Mouse (Mus musculus) stomach, embryonic 16.5 days (tissue): ENCODE measurements around the gene Tubgcp6. TPM values are rescaled to one million over a fixed set of nuclear protein-coding genes. Genes with fewer than 3 reads are reported as not detected.

Experiments
- ATAC-seq: fragments of 200-750 bp; cut with Nextera tagmentation; 2 replicates; pipeline ENCODE4 v1.8.0; 2017; ENCODE audit warnings: moderate number of reproducible peaks, moderate TSS enrichment; ENCODE audit not compliant: insufficient read depth, low FRiP score
- H3K27ac ChIP-seq: fragments of 300-500 bp; sonication (generic); 2 replicates; pipeline ENCODE4 v1.5.1; 2014; ENCODE audit warnings: low read length
- H3K27me3 ChIP-seq: fragments of 300-500 bp; sonication (generic); 2 replicates; pipeline ENCODE4 v1.6.1; 2014; ENCODE audit warnings: low read length, control low read depth, mixed read lengths; ENCODE audit not compliant: control insufficient read depth, insufficient read depth
- H3K36me3 ChIP-seq: fragments of 300-500 bp; sonication (generic); 2 replicates; pipeline ENCODE4 v1.6.1; 2014; ENCODE audit warnings: low read length; ENCODE audit not compliant: control insufficient read depth, insufficient read depth
- H3K4me1 ChIP-seq: fragments of 300-500 bp; sonication (generic); 2 replicates; pipeline ENCODE4 v1.6.1; 2014; ENCODE audit warnings: low read length, control low read depth, mixed read lengths; ENCODE audit not compliant: control insufficient read depth, insufficient read depth
- H3K4me2 ChIP-seq: fragments of 300-500 bp; sonication (generic); 2 replicates; pipeline ENCODE4 v1.6.1; 2014; ENCODE audit warnings: low read depth, low read length, mixed read lengths
- H3K4me3 ChIP-seq: fragments of 300-500 bp; sonication (generic); replicated peaks from 2 replicates; pipeline ENCODE4 v1.5.1; 2014; ENCODE audit warnings: mild to moderate bottlenecking, low read length
- H3K9ac ChIP-seq: fragments of 300-500 bp; sonication (generic); 2 replicates; pipeline ENCODE4 v1.6.1; 2014; ENCODE audit warnings: low read length
- H3K9me3 ChIP-seq: fragments of 300-500 bp; sonication (generic); replicated peaks from 2 replicates; pipeline ENCODE4 v1.6.1; 2016; ENCODE audit warnings: low read length, control low read depth; ENCODE audit not compliant: control insufficient read depth
- WGBS: fragments of 180-500 bp; shearing (Covaris S2); extraction: QIAGEN DNeasy Blood & Tissue Kit; methylation state at CpG from one replicate; pipeline ENCODE4 v1.1.7; 2014; 5-methylcytosine and 5-hydroxymethylcytosine counted together
- polyA plus RNA-seq: library from polyadenylated mRNA; unstranded; fragments of >200 nt; fragmentation: Nextera tagmentation; extraction: Ambion mirVana; gene quantifications from 2 replicates; pipeline ENCODE4 v1.2.1, GENCODE M21; 2015

Gene Tubgcp6
- polyA plus RNA-seq, 1 experiment from 2014 or later, result 13.5 TPM

DNA sequence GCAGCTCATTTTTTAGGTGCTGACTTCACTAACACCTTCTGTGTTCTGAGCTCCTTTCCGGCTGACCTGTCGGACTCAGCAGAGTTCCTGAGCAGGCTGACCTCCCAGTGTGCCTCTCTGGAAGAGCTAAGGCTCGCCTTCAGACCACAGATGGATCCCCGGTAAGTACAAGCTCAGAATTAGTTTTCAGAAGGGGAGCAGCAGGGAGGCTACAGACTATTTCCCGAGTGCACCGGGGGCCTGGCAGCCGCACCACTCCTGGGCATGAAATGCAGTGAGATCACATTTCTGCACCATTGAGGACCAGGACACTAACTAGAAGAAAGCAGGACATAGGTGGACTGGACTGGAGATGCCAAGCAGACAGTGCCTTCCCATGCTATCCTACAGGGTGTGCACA, 24.3 kb downstream of the Tubgcp6 start:
- H3K4me3 ChIP-seq, result no peak overlapping the region
- H3K9me3 ChIP-seq, result no peaks in the 10 kb centered on the region
- no peak overlapping the region for H3K9ac ChIP-seq
- H3K27me3 ChIP-seq, result no peaks in the 10 kb centered on the region
- WGBS, result 91% methylated on average over 7 of the region's 7 CpGs
- H3K27ac ChIP-seq, result no peak overlapping the region
- H3K4me1 ChIP-seq, result no peaks in the 10 kb centered on the region
- no peak overlapping the region for H3K4me2 ChIP-seq
- H3K36me3 ChIP-seq, result peaks cover 46% of the 10 kb centered on the region
- no peak for ATAC-seq

DNA sequence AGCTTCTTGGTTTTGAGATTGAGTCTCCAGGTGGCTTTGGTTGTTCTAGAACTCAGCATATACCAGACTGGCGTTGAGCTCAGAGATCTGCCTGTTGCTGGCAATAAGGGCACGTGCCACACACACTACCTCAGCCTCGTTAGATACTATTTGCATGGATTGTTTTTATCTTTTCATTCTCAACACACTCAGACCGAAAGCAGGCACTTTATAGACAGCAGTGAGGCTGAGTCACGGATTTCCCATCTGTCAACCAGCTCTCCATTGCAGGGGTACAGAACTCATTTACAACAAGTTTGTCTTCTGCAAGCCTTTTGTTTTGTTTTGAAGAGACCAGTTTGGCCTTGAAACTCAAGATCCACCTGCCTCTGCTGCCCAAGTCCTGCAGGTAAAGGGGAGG, 25.5 kb downstream of the Tubgcp6 start:
- H3K36me3 ChIP-seq, result peaks cover 54% of the 10 kb centered on the region
- H3K4me2 ChIP-seq, result no peak overlapping the region
- H3K9me3 ChIP-seq, result no peaks in the 10 kb centered on the region
- no peak overlapping the region for H3K9ac ChIP-seq
- WGBS, result 91% methylated on average over 5 of the region's 5 CpGs
- no peaks in the 10 kb centered on the region for H3K4me1 ChIP-seq
- no peaks in the 10 kb centered on the region for H3K27me3 ChIP-seq
- no peak overlapping the region for H3K27ac ChIP-seq
- ATAC-seq, result no peak
- no peak overlapping the region for H3K4me3 ChIP-seq

DNA sequence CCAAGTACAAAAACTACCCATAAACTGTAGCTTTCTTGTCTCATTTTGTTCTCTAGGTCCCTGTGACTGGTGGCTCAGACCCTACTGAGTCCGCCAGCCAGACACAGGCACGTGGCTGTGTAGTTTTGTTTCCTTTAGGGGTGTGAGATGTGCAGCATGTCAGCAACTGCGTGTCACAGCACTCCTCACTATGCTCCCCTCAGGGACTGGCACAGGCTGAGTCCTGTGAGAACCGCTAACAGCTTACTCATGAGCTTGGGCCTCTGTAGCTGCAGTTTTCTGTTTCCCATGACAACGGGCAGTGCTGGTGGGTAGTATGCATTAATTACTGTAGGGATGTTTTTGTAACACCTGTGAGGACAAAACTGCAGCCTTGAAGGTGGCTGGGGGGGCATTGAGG, 30.7 kb downstream of the Tubgcp6 start:
- no peak for ATAC-seq
- peaks cover 15% of the 10 kb centered on the region for H3K4me1 ChIP-seq
- H3K4me3 ChIP-seq, result no peak overlapping the region
- H3K36me3 ChIP-seq, result peaks cover 32% of the 10 kb centered on the region
- H3K9ac ChIP-seq, result no peak overlapping the region
- WGBS, result 87% methylated on average over 5 of the region's 5 CpGs
- H3K27ac ChIP-seq, result no peak overlapping the region
- no peaks in the 10 kb centered on the region for H3K9me3 ChIP-seq
- no peak overlapping the region for H3K4me2 ChIP-seq
- no peaks in the 10 kb centered on the region for H3K27me3 ChIP-seq

DNA sequence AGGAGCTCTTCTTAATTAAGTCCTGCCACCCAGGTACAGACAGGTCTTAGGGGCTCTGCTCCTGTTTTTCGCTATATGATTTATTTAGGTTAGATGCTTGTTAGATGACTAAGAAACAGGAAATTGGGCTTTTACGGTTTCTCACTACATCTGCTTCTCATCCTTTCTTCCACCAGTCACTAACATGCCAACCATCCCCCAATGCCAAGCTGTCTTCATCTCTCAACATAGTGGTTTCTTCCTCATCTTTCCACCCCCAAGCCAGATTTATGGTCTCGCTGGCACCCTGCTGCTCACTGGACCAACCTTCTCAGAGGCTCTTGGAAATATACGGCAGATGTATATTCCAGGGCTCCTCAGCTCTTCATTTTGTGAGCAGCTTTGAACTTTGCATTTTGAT, 32.2 kb downstream of the Tubgcp6 start:
- ATAC-seq, result no peak
- H3K4me1 ChIP-seq, result peaks cover 15% of the 10 kb centered on the region
- WGBS, result 74% methylated on average over 4 of the region's 4 CpGs

DNA sequence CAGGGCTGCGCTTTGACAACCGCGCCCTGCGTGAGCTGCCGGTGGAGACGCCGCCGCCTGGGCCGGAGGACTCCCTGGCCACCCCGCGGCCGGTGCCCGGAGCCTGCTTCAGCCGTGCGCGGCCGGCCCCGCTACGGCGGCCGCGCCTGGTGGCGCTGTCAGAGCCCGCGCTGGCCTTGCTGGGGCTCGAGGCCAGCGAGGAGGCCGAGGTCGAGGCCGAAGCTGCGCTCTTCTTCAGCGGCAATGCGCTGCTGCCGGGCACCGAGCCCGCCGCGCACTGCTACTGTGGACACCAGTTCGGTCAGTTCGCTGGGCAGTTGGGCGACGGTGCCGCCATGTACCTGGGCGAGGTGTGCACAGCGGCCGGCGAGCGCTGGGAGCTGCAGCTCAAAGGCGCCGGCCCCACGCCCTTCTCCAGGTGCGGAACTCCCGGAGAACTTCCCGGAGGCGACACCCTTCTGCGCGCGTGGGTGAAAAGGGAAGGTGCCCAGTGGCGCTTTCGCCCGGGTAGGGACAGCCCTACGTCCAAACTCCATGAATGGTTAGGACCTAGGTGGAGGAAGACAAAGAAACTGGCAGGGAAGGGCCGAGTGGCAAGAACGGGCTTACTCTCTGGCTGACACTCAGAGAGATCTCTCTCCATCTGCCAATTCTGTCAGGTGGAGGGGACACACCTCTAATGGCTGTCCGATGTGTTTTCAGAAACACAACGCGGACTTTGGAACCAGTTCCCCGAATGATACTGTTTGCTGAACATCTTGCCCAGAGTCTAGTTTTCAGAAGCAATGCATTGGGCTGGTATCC, 33.5 kb downstream of the Tubgcp6 start:
- WGBS, result 1% methylated on average over 68 of the region's 68 CpGs

More for the DNA sequence above, 32.2 kb downstream of the Tubgcp6 start:
- H3K36me3 ChIP-seq, result peaks cover 25% of the 10 kb centered on the region
- no peak overlapping the region for H3K9ac ChIP-seq
- H3K27ac ChIP-seq, result no peak overlapping the region
- H3K4me2 ChIP-seq, result no peak overlapping the region
- H3K4me3 ChIP-seq, result no peak overlapping the region
- H3K9me3 ChIP-seq, result no peaks in the 10 kb centered on the region
- no peaks in the 10 kb centered on the region for H3K27me3 ChIP-seq

DNA sequence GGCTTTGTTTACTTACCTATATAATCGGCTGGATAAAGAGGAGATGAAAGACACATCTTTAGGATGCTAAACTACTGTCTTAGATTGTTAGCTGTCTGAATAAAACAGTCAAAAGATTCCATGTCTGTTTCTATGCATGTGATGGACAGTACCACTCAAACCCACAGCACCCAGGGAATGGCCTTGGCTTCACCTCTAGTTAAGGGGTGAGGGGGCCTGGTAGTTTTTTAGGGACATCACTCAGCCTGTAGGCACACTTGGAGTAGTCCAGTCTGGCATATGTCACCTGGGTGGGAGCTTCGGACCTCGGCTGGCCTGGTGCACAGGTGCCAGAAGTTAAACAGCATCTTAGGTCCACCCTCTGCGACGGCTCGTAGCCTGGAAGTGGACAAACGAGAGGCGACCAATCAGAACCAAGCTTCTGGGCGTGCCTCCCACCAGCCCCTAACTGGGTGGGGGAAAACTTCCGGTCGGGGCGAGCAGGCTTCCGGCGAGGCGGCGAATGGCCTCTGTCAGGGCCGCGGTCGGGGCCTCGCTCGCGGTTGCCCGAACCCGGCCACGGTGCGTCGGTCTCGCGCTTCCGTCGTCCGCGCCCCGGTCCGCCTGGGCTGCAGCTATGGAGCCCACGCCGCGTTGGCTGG, 34.2 kb downstream of the Tubgcp6 start, which contains the start of gene Selenoo:
Gene Selenoo (plus strand): TSS at position 478 of the 641 bp plus-strand sequence.
- ATAC-seq, result peak; percentile 94

More for the DNA sequence above, 33.5 kb downstream of the Tubgcp6 start:
- Histone ChIP-seq H3K4me1 (peaks cover 15% of the 10 kb centered on the region), H3K36me3 (peaks cover 19% of the 10 kb centered on the region), H3K9ac (peak overlapping the region; percentile 98), H3K4me2 (peak overlapping the region; percentile 95), H3K4me3 (peak overlapping the region; percentile 94), H3K27me3 (no peaks in the 10 kb centered on the region), H3K27ac (peak overlapping the region; percentile 78), H3K9me3 (no peaks in the 10 kb centered on the region)
- peak; percentile 57 for ATAC-seq

DNA sequence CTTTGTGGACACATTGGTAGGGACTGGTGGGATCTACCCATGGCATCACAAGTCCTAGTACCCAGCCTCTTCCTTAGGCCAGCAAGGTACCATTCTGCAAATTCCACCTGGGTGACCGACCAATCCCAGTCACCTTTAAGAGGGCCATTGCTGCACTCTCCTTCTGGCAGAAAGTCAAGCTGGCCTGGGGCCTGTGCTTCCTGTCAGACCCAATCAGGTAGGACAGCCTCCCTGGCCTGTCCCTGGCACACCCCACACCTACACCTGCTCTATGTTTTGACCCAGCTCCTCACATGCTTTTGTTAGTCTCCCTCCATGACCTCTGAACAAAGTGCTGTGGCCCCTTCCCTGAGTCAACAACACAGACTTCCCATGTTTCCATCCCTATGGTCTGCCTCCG, 38.1 kb downstream of the Tubgcp6 start:
- ATAC-seq, result no peak
- 84% methylated on average over 2 of the region's 2 CpGs for WGBS
- H3K36me3 ChIP-seq, result peaks cover 13% of the 10 kb centered on the region; the same call in 1 of the 2 replicates
- H3K4me2 ChIP-seq, result no peak overlapping the region
- no peak overlapping the region for H3K4me3 ChIP-seq
- H3K9me3 ChIP-seq, result no peaks in the 10 kb centered on the region
- H3K4me1 ChIP-seq, result peaks cover 5% of the 10 kb centered on the region
- no peak overlapping the region for H3K27ac ChIP-seq
- no peaks in the 10 kb centered on the region for H3K27me3 ChIP-seq
- H3K9ac ChIP-seq, result no peak overlapping the region

More for the DNA sequence above, 34.2 kb downstream of the Tubgcp6 start, which contains the start of gene Selenoo:
- H3K9me3 ChIP-seq, result no peaks in the 10 kb centered on the region
- peak within 1 kb of the TSS; percentile 78 for H3K27ac ChIP-seq
- peaks cover 15% of the 10 kb centered on the region for H3K4me1 ChIP-seq
- under 1% methylated on average over 38 of the region's 38 CpGs for WGBS
- peak within 1 kb of the TSS; percentile 95 for H3K4me2 ChIP-seq
- peak within 1 kb of the TSS; percentile 98 for H3K9ac ChIP-seq
- peak within 1 kb of the TSS; percentile 94 for H3K4me3 ChIP-seq
- H3K36me3 ChIP-seq, result peaks cover 12% of the 10 kb centered on the region
- no peaks in the 10 kb centered on the region for H3K27me3 ChIP-seq

DNA sequence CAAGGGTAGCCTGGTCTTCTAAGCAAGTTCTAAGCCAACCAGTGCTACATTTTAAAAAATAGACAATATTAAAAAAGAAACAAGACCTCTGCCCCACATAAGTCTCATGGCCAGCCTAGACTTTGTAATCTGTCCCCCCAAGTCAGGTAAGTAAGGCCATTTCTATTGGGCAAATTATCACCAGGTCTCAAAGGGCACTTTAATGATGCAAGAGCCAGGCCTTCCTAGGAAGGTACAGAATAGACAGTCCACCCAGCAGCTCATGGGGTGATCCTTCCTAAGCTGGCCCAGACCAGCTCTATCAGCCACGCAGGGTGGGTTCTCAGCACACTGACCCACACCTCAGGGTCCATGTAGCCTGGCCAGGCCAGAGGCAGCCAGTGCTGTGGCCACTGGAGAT, 39.0 kb downstream of the Tubgcp6 start:
- peaks cover 13% of the 10 kb centered on the region; the same call in 1 of the 2 replicates for H3K36me3 ChIP-seq
- no peaks in the 10 kb centered on the region for H3K27me3 ChIP-seq
- WGBS, result 90% methylated on average over 1 of the region's 1 CpGs
- H3K27ac ChIP-seq, result no peak overlapping the region
- no peak overlapping the region for H3K4me2 ChIP-seq
- no peak overlapping the region for H3K9ac ChIP-seq
- ATAC-seq, result no peak
- H3K4me3 ChIP-seq, result no peak overlapping the region
- peaks cover 5% of the 10 kb centered on the region for H3K4me1 ChIP-seq
- no peaks in the 10 kb centered on the region for H3K9me3 ChIP-seq

DNA sequence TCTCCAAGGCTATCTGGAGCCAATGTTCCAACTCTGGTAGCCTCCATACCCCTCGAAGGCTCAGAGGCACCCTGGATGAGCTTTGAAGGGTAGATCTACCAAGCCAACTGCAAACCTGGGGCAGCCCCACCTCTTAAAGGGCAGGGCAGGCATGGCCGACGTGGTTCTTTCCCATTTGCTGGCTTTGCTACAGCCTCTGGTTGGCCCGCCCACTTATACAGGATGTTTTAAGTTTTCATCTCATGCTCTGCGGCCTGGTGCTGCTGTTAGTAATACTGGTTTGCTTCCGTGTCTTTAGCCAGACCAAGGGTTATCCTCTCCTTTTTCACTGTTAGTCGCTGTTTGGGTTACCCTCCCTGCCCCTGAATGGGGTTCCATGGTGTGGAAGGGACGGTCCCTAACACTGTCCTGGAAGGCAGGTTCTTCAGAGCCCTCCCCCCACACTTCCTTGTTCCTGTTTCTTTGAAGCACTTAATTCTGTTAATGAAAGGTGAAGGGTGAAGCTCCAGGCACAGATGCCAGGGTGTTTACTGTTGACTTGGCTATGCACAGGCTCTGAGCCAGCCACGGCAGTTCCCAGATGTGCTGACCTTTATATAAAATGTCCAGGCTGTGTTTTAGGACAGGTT, 44.6 kb downstream of the Tubgcp6 start:
- ATAC-seq, result 0 out of 2 replicates have a peak, but pooled peaks have one; percentile 12
- Histone ChIP-seq H3K9me3 (no peaks in the 10 kb centered on the region), H3K27ac (peak overlapping the region; percentile 59), H3K9ac (peak overlapping the region; percentile 17), H3K27me3 (no peaks in the 10 kb centered on the region), H3K36me3 (0 out of 2 replicates have a peak, but pooled peaks cover 9% of the 10 kb centered on the region), H3K4me3 (peak overlapping the region; percentile 84), H3K4me2 (peak overlapping the region; percentile 66), H3K4me1 (peaks cover 32% of the 10 kb centered on the region)
- 47% methylated on average over 9 of the region's 9 CpGs for WGBS
